Mouse (Mus musculus): Measurements from ENCODE around the gene Mrps18b. TPM values are rescaled to one million over a fixed set of nuclear protein-coding genes. Genes with fewer than 3 reads are reported as not detected.

Mrps18b gene
- total and polyA plus RNA-seq, 2 experiments from 2014 or later, result 37.2 to 55.7 TPM

DNA sequence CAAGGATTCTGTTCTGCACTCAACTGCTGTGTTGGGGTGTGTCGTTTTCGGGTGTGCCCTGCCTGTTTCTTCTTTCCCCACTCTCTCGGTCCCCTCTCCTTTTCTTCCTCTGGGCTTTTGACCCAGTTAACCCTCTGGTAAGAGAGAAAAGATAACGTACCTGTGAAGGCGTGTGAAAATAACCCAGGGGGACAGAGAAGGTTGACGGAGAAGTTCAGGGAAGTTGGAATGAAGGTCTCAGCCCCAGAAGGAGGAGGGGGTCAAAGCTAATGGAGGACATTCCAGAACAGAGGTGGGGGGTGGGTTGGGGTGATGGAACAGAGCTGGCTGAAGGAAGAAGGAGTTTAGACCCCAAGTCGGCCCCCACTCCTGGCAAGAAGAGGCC is 47.2 kb downstream of the Mrps18b start:
- H3K4me1 ChIP-seq (ENCODE audit: insufficient read depth, low read length), result peaks cover 24% of the 10 kb centered on the region
- peak overlapping the region; percentile 76 for H3K4me3 ChIP-seq (ENCODE audit: low read depth, low read length)
- no peaks in the 10 kb centered on the region for H3K27me3 ChIP-seq (ENCODE audit: insufficient read depth, low read length)
- peak overlapping the region; percentile 69 for H3K9ac ChIP-seq (replicated peaks; ENCODE audit: low read length, poor library complexity, severe bottlenecking)
- peak overlapping the region; percentile 91 for H3K4me2 ChIP-seq (ENCODE audit: low read depth, low read length, poor library complexity, severe bottlenecking)
- no peak for TF ChIP-seq CTCF (IDR thresholded peaks at IDR 0.05)
- peak overlapping the region; percentile 33; the same call in 1 of the 2 replicates for H3K27ac ChIP-seq (ENCODE audit: low read depth, low read length)
- ATAC-seq (ENCODE audit: low FRiP score), result no peak
- no peak for DNase-seq (ENCODE audit: low spot score)
- 3% methylated on average over 7 of the region's 7 CpGs for WGBS
- H3K9me3 ChIP-seq (ENCODE audit: low read length), result no peaks in the 10 kb centered on the region
- H3K36me3 ChIP-seq (ENCODE audit: insufficient read depth, low read length), result no peaks in the 10 kb centered on the region

DNA sequence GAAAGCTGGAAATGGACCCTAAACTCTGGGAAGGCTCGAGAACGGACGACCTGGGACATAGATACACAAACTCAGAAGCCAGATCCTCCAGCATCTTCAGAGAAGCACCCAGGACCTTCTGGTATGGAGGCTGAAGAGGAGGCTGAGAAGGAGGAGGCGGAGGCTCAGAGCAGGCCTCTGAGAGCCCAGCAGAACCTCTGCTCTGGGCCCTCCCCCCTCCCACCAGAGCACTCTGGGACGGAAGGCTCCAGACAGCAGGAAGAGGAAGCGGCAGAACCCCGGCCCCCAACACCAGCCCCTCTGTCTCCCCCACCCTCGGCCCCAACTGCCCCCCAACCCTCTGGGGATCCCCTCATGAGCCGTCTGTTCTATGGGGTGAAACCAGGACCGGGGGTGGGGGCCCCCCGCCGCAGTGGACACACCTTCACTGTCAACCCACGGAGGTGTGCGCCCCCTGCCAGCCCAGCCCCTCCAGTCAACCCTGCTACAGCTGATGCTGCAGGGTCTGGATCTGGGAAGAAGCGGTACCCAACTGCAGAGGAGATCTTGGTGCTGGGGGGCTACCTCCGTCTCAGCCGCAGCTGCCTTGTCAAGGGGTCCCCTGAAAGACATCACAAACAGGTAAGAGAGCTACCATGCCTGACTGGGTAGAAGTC is 47.9 kb downstream of the Mrps18b start:
- Histone ChIP-seq H3K27me3 (ENCODE audit: insufficient read depth, low read length) (no peaks in the 10 kb centered on the region), H3K4me2 (ENCODE audit: low read depth, low read length, poor library complexity, severe bottlenecking) (peak overlapping the region; percentile 91), H3K27ac (ENCODE audit: low read depth, low read length) (peak overlapping the region; percentile 89), H3K4me3 (ENCODE audit: low read depth, low read length) (peak overlapping the region; percentile 76), H3K36me3 (ENCODE audit: insufficient read depth, low read length) (no peaks in the 10 kb centered on the region), H3K9ac (replicated peaks; ENCODE audit: low read length, poor library complexity, severe bottlenecking) (peak overlapping the region; percentile 69), H3K4me1 (ENCODE audit: insufficient read depth, low read length) (peaks cover 24% of the 10 kb centered on the region), H3K9me3 (ENCODE audit: low read length) (no peaks in the 10 kb centered on the region)
- DNase-seq (ENCODE audit: low spot score), result no peak
- no peak for TF ChIP-seq CTCF (IDR thresholded peaks at IDR 0.05)
- ATAC-seq (ENCODE audit: low FRiP score), result no peak
- 25% methylated on average over 17 of the region's 17 CpGs for WGBS

DNA sequence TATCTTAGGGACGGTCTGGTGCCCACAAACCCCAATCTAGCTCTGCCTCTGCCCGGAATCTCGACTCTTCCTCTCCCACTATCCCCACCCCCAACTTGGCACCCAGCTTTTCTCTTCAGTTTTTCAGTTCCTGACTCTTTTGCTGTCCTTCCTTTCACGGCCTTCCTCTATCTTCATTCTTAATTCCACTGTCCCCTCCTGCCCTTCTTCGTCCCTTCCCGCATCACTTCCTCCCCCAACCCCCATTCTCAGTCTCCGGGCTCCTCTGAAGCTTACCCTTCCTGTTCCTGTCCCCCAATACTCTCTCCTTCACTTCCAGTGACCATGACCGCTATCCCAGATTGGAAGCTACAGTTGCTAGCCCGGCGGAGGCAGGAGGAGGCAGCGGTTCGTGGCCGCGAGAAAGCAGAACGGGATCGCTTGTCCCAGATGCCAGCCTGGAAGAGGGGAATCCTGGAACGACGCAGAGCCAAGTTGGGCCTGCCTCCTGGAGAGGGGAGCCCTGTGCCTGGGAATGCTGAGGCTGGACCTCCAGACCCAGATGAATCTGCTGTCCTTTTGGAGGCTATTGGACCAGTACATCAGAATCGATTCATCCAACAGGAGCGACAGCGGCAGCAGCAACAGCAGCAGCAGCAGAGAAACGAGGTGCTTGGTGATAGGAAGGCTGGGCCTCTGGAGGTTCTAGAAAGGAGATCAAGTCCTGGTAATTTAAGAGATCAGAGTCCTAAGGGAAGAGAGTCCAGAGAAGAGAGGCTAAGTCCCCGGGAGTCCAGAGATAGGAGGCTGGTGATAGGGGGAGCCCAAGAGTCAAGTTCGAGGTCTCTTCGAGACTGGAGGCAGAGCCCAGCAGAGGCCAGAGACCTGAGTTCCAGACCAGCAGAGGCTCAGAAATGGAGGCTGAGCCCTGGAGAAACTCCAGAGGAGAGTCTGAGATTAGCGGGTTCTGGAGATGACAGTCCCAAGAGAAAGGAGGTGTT is 49.0 kb downstream of the Mrps18b start:
- Histone ChIP-seq H3K9me3 (ENCODE audit: low read length) (no peaks in the 10 kb centered on the region), H3K36me3 (ENCODE audit: insufficient read depth, low read length) (no peaks in the 10 kb centered on the region), H3K4me1 (ENCODE audit: insufficient read depth, low read length) (peaks cover 20% of the 10 kb centered on the region), H3K4me2 (ENCODE audit: low read depth, low read length, poor library complexity, severe bottlenecking) (peak overlapping the region; percentile 91), H3K27ac (ENCODE audit: low read depth, low read length) (peak overlapping the region; percentile 89), H3K9ac (replicated peaks; ENCODE audit: low read length, poor library complexity, severe bottlenecking) (peak overlapping the region; percentile 83), H3K4me3 (ENCODE audit: low read depth, low read length) (peak overlapping the region; percentile 76), H3K27me3 (ENCODE audit: insufficient read depth, low read length) (no peaks in the 10 kb centered on the region)
- DNase-seq (ENCODE audit: low spot score) (no peak), ATAC-seq (ENCODE audit: low FRiP score) (no peak)
- 6% methylated on average over 26 of the region's 26 CpGs for WGBS
- 0 out of 2 replicates have a peak, but pooled peaks have one; percentile 23 for TF ChIP-seq CTCF (IDR thresholded peaks at IDR 0.05)

DNA sequence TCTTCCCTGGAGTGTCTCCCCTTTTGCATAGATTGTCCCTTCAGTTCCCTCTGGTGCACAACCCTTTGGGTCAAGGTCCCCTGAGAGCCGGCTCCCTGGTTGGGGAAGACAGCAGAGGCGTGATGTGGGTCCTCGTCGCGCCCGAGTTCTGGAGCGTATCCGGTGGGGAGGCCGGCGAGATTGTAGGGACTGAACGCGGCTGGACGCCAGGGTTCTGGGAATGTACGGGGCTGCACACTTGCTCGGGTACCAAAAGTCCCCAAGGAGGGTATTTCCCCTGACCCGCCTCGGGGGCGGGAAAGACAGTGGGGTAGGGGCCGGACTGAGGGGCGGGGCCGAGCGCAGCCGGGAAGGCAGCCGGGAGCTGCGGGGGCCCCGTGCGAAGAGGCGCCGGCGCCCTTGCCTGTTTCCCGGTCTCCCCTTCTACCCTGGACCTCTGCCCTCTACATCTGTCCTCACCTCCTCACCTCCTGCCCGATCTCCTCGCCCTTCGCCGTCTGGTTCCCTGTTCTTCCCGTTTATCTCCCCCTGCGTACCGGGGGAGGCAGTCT is 49.8 kb downstream of the Mrps18b start:
- H3K4me1 ChIP-seq (ENCODE audit: insufficient read depth, low read length), result peaks cover 17% of the 10 kb centered on the region
- H3K27ac ChIP-seq (ENCODE audit: low read depth, low read length), result peak overlapping the region; percentile 89
- WGBS, result under 1% methylated on average over 35 of the region's 38 CpGs
- H3K4me3 ChIP-seq (ENCODE audit: low read depth, low read length), result peak overlapping the region; percentile 76
- no peak for TF ChIP-seq CTCF (IDR thresholded peaks at IDR 0.05)
- H3K36me3 ChIP-seq (ENCODE audit: insufficient read depth, low read length), result no peaks in the 10 kb centered on the region
- no peaks in the 10 kb centered on the region for H3K27me3 ChIP-seq (ENCODE audit: insufficient read depth, low read length)
- H3K4me2 ChIP-seq (ENCODE audit: low read depth, low read length, poor library complexity, severe bottlenecking), result peak overlapping the region; percentile 91
- H3K9ac ChIP-seq (replicated peaks; ENCODE audit: low read length, poor library complexity, severe bottlenecking), result peak overlapping the region; percentile 83
- DNase-seq (ENCODE audit: low spot score) (peak; percentile 52), ATAC-seq (ENCODE audit: low FRiP score) (peak; percentile 35; the same call in 1 of the 2 replicates)
- H3K9me3 ChIP-seq (ENCODE audit: low read length), result no peaks in the 10 kb centered on the region

DNA sequence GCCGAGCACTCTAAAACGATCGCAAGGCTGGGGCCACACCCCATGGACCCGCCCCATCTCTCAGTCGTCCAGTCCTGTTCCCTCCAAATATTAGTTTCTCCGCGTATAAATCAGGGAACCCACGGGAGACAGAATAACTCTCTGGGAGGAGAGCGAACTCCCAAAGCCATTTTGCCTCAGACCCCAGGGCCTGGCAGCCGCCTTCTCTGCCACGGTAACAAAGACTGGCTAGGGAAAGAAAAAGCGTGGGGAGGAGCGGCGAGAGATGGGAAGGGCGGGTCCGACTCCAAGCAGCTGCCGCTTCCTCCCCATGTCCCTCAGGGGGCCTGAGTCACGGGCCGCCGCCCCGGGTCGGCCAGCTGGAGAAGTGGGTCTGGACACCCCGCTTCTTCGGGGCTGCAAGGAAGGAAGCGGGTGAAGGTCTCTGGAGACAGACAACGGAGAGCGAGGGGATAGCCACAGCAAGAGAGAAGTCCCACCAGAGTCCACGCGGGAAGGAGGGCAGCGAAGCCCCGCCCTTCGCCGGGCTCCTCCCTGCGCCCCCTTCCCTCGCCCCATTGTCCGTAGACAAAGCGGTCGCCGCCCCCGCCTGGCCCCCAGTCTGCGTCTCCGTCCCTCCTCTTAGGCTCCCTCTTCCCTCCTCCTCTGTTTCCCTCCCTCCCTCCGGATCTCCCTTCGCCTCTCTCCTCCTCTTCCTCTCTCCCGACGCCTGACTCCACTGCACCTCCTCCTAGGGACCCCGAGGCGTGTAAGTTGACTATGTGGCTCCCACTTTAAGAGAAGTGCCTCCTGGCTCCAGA is 50.5 kb downstream of the Mrps18b start, which contains the start of gene Ppp1r18:
Gene Ppp1r18 (plus strand): TSS at position 113 of the 800 bp plus-strand sequence.
- no peaks in the 10 kb centered on the region for H3K36me3 ChIP-seq (ENCODE audit: insufficient read depth, low read length)
- peak within 1 kb of the TSS; percentile 76 for H3K4me3 ChIP-seq (ENCODE audit: low read depth, low read length)
- peak; percentile 57 for ATAC-seq (ENCODE audit: low FRiP score)
- no peak for TF ChIP-seq CTCF (IDR thresholded peaks at IDR 0.05)
- H3K9ac ChIP-seq (replicated peaks; ENCODE audit: low read length, poor library complexity, severe bottlenecking), result peak within 1 kb of the TSS; percentile 83
- under 1% methylated on average over 47 of the region's 48 CpGs for WGBS
- no peaks in the 10 kb centered on the region for H3K27me3 ChIP-seq (ENCODE audit: insufficient read depth, low read length)
- no peaks in the 10 kb centered on the region for H3K9me3 ChIP-seq (ENCODE audit: low read length)
- peaks cover 17% of the 10 kb centered on the region for H3K4me1 ChIP-seq (ENCODE audit: insufficient read depth, low read length)
- peak; percentile 84 for DNase-seq (ENCODE audit: low spot score)
- peak within 1 kb of the TSS; percentile 89 for H3K27ac ChIP-seq (ENCODE audit: low read depth, low read length)
- peak within 1 kb of the TSS; percentile 91 for H3K4me2 ChIP-seq (ENCODE audit: low read depth, low read length, poor library complexity, severe bottlenecking)
